Mouse (Mus musculus): ENCODE measurements around the gene Tlx3.

Tlx3 gene

DNA sequence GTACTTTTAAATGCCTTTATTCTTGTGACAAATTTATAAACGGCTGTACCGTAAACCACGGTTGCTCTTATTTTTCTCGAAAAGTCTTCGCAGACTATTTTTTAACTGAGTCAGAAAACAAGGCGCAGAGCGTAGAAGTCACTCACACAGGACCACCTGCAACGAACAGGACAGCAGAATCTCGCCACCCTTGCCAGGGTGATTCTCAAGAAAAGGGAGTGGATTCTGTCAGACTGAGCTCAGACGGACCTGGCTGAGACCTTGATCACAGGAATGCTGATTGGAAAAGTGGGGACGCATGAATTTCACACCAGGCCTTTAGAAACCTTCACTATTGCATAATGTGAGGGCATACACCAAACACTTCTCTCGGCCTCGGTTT is 6.3 kb downstream of the Tlx3 start:
- DNase-seq: no peak

DNA sequence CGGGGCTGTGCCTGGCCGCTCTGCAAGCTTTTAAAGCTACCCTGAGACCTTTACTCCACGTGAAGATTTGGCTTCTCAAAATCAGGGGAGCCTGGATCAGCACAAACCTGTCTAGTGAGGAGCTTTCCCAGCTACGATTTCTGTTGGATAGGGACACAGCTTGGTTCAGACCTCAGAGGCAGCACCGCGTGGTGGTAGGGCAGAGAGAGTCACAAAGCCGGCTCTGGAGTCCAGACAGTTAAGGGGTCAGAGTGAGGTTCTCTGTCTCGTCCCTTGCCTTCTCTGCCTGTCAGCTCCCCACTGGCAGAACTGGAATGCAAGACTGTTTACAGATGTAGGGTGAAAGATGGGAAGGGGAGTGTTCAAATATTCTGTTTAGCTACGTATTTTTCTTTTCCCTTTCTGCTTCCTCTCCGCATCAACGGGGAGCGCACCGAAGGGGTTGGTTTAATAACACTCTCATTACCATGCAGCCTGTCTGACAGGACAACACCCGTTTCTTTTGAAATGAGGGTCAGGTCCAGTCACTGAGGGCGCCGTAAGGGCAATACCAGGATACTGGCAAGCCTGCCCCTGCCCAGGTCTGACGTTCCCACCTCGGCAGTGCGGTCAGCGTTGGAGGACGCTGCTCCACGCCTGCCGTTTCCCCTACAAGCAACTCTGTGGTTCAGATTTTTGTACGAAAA is 6.8 kb downstream of the Tlx3 start:
- DNase-seq: no peak

DNA sequence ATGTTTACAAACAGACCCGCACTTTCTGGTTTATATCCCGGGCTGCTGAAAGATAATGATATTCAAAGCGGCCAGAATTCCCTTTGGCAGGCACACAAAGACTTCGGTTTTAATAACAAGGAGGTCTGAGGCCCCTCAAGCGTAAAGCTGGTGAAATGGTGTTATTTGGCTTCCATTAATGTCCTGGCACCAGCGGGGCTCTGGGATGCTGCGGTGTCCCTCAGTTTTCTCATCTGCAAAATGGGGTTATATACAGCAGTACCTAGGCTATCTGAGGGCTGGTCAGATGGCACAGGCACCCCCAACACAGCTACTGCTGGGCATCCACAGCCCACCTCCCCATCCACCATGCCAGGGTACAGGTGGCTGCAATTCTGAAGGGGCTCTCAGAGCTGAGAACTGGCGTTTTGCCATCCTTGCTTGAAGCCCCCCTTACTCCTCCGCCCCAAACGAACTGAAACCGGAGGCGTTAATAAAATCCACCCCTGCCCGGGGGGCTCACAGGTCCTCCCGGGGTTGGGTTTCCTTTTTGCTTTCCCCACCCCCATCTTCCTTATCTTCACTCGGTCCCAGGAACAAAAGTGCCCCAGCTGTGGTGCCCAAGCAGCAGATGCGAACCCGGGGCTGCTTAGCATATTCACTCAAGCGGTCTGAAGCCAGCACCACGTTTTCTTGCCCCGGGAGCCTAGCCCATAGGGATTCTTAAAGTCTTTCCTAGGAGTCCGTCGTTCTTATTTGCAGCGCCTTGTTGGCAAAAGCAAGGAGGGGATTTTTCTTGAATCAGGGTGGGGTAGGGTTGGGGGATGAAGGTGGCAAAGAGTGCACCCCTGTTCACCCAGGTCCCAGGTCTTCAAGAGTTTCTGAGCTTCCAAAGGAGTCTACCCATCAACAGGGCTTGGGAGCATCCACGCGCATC is 7.6 kb downstream of the Tlx3 start:
- DNase-seq: no peak

DNA sequence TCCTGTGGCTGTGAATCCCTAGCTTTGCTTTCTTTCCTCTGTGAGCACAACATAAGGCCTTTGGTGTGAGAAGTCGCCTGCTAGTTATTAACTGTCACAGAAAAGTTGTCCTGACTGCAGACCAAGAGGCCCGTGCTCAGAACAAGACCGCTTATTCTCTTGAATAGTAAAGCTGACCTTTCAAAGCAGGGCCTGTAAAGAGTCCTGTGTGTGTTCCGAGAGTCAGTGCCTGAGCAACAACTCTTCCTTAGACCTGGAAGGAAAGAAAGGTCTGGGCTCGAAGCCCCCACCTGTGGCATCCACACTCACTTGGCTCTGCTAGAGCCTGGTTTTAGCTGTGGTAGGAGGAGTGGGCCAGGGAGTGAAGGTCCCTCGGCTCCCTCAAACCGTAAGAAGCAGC is 8.3 kb downstream of the Tlx3 start:
- no peak for DNase-seq

DNA sequence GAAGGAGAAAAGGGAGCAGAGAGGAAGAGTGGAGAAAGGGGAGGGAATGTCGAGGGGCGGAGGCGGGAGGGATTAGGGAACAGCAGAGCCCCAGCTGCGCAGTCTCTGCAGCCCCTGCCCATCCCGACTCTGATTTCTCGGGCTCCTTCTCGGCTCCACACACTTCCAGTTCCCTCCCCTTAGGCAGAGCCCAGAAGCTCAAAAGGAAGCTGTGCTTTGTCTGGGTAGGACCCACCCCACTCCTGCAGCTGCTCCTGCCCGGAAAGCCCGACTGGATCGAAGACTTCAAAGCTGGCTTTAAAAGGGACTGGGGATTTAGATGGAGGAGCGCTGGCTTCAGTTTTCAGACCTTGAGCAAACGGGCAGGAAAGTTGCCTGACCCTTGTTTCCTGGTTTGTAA is 9.7 kb downstream of the Tlx3 start:
- no peak for DNase-seq

DNA sequence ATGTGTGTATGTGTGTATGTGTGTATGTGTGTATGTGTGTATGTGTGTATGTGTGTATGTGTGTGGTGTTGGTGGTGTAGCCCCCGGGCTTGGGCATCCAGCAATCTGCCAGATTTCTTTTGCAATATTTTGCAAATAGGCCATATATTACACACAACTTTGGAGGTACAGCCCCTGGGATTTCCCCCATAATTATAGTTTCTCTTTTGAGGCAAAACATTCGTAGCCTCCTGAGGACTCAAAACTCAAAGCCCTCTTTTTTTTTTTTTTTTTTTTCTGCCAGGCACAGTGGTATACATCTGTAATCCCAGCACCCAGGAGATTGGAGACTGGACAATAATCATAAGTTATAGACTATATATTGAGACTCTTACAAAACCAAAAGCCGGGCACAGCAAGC is 21.6 kb downstream of the Tlx3 start:
- no peak for DNase-seq

DNA sequence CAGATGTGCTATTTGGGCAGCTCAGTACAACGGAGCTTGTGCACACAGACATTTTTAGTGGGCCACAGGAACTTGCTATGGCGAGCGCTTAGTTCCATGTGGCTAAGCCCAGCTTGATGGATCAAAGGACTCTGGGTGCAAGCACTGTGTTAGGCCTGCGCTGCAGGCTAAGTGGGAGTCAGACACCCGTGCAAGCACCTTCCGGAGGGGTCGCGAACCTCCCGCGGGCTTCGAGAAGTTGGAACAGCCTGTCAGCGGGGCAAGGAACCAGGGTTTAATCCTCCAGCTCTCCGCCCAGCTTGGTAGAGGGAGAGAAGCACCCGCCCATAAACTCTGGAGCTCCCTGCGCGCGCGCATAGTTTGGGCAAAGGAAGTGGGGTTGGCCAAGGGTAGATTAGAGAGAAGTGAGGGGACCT is 22.7 kb downstream of the Tlx3 start:
- DNase-seq: no peak

DNA sequence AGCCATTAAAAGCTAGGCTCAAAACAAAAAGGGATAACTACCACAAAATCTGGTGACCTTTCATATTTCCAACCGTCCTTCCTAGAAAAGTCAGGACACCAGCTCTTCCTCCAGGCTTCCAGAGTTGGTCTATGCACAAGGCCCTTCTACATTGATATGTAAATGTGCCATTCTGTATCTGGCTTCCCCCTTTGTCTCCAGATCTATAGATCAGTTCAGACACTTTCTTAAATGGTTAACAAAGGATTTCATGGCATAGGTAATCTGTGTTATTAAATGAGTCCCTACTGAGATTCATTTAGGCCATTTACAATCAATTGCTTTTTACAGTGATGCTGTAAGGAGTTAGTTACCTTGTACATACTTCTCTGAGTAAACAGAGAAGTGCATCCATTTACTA is 23.6 kb downstream of the Tlx3 start:
- DNase-seq: no peak

DNA sequence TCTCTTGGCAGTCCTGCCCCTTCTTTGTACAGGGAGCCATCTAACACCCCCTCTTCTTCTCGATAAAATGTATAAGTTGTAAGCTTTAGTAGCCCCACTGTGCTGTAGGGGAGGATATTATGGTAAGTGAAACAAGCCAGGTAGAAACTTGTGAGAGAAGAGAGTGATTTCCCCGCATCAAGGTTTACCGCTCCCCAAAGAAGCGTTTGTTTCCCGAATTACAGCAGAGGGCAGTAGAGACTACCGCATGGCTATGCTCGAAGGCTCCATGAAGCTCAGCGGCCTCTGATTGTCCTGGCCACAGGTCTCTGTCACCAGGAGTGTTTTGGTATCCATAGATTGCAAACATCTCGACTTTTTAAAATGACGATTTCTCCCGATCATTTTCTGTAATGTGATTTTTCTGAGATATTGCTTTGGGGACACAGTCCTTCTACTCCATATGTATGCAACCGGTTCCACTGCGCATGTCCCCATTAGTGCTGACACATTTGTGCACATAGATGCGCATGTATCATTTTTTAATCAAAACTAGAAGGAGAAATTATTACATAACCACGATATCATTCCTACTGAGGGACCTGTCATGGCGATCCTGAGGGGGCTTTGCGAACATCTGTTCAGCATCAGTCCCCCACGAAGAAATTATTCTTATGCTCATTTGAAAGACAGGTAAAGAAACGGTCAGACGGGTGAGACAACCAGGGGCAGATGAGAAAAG is 26.7 kb downstream of the Tlx3 start:
- DNase-seq: peak; percentile 18

DNA sequence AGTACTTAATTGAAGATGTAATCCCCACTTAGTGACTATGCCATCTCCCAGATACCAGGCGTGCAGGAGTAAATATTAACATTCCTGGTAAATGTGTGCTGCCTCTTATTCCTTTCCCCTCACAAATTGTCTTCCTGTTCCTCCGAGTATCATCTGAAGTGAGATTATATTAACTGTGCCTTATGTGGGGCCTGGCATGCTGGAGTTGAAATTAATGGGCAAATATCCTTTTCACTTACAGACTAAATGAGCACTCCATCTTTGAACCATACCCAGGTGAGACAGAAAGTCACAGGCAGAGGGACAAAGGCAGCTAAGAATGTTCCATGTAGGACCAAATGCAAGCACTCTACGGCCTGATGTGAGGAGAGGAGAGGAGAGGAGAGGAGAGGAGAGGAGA is 27.6 kb downstream of the Tlx3 start:
- no peak for DNase-seq

DNA sequence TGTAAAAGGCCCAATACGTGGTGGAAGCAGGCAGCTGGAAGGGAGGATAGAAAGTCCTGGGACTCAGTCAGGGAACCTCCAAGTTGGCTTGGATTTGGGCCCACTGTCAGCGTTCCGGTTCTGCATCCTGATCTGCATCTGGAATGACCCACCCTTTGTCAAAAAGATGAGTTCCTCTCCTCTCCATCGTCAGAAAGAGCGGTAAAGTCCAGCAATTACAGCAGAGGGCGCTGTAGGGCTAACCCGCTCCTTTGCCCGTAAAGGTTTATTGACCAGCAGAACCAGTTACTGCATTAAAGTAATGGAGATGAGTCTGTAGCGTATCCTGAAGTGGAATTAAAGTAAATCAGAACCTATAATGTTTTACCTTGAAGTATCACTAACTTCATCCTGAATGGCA is 32.9 kb downstream of the Tlx3 start:
- DNase-seq: peak; percentile 54

DNA sequence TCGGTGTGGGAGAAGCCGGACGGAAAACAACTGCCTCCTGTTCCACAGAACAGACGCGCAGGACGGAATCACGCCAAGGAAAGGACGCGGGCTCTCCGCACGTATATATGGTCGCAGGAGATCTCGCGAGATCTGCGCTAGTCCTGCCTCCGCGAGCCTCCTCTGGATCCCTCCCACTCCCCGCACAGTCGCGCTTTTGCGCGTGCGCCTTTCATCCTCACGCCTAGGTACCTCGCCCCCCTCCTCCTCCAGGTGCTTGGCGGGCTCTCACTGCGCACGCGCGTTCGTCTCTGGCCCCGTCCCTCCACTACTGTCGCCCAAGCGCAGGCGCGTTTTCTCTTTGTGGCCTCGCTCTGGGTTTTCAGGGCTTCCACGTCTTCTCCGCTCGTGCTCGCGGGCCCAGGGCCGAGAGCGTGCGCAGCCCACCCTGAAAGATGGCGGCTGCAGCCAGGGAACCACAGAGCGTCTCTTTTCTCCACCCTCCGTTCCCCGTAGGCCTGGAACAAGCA is 40.3 kb downstream of the Tlx3 start, which contains the start of gene Npm1:
Gene Npm1 (minus strand): TSS at position 209 of the 509 bp plus-strand sequence.
- peak; percentile 99 for DNase-seq

DNA sequence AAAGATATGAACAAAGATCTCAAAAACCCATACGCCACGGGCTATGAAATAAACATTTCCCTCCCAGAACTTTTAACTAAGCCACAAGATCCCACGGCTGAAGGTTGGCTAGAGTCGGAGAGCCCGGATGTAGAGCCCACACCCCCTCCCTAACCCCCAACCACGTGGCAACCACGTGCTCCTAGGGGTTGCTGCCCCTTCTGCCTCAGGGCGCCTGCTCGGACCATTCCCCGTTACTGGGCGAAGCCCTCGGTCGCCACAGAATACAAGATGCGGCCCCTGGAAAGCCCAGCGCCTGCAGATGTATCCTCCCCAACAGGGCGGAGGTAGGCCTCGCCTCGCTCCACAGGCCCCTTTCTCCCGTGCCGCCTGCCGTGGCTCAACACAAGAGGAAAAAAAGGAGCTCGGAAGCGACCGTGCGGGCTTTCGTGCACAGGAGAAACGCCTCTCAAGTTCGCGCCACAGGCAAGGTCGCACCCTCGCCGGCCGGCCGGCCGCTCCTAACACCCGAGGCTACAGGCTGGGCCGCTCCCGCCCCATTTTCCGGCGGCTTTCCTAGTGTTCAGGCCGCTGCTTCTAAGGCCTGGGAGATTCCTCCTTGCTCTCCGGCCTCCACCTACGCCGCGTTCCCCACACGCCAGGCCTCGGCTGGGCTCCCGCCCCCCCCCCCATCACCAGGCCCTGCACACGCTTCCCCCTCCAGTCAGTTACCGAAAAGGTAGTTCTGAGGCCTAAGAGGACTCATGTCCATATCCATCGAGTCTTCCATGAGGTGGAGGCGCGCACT is 41.0 kb downstream of the Tlx3 start:
- peak; percentile 77 for DNase-seq

DNA sequence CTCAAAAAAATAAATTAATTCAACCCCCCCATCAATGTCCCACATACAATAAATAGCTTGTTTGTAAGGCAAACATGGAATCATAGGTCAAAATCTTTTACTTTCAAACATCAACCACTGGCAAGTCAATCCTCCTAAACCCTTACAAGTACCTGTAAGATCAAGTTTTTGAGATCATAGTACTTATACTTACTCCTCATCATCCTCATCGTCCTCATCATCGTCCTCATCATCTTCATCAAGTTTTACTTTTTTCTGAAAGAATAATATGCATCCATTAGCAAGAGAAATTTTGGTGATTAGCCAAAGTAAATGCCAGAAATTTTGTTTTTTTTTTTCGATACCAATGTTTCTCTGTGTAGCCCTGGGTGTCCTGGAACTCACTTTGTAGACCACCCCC is 43.6 kb downstream of the Tlx3 start:
- DNase-seq: no peak

DNA sequence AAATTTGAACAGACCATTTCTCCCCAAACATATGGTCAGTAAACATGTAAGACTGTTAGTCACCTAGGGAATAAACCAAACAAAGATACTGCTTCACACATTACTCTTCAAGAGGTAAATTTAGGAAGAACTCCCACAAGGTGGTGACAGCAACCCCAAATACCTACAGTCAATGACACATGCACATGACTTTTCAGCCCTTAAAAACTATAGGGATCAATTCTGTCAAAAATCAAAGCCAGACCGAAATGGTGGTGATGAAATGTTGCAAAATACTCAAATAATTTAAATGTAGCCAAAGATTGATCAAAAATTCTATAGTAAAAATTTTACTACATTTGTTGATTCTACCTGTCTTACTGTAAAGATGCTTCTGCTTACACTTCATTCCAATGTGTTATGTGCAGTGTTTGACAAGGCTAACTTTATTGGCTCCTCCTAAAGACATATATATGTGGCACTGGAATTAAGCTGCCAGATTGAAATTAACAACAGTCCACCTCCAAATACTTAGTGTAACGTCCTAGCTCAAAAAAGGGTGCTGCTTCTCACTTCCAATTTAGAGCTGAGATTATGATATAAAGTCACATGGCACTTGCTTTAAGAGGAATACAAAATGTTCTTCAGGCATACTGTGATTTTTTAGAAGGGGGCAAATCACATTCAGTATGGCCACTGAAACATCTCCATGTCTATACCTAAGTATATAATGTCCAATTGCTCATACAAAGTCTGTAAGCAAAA is 45.8 kb downstream of the Tlx3 start:
- no peak for DNase-seq

DNA sequence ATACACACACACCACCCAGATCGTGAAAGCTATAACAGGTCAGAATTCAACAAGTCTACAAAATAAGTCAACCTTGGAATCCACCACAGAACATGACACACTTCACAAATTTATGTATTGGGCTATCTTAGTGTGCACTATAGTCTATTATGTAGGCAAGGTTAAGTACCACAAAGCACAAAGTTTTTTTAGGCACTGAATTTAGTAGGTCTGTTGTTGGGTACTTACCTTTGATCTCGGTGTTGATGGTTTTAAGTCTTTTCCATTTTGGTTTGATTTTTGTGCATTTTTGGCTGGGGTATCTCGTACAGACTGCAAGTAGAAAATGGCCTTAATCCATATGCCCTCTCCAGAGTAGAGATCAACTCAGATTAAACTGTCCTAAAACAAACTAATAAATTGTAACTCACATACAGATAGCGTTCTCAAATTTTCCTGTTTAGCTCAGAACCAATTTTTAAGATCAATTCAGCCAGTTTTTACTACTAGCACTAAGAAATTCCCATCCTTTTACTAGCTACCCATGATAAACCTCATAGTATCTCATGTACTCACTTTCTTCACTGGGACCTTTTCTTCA is 46.9 kb downstream of the Tlx3 start:
- DNase-seq: no peak

DNA sequence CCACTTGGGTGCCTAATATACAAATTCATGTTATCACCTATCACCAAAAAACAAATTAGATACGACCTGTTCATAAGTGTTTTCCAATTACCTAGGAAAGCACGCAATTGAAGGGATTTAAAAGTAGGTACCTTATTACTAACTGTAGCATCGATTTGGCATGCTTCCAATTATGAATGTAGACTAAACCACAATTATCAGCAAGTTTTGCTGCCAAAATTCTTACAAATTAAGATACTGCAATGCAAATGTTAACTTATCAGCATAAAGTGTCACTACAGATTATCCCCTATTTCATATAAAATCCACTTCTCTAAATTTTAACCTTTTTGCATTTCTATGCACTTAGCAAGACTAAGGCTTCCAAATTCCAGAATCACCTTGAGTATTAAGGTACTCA is 48.9 kb downstream of the Tlx3 start:
- DNase-seq: no peak

DNA sequence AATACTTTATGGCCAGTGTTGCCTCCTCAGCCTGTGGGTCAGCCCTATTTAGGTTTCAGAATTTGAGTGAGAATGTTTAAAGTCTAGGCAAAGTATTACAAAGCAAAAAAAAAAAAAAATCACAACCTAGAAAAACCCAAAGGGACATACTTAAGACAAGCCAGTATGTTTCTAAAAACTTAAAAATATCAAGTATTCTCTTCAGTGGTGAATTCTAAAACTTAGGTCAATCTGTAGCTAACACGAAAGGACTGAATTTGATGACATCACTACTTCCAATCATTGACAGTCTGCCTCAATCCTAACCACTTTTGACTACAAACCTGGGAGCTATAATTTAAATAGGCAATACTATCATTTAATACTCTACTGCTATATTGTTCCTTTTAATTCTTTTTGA is 50.4 kb downstream of the Tlx3 start:
- DNase-seq: no peak

DNA sequence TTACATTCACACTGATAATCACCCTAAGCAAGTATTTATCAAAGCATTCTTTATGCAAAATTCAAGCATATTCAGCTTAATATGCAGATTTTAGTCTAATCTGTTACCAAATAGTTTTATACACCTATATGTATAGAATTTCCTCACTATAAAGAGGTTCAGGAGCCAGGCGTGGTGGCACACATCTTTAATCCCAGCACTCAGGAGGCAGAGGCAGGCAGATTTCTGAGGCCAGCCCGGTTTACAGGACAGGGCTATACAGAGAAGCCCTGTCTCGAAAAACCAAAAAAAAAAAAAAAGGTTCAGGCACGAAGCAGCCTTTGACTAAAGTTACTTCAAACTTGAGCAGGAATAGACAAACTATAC is 51.6 kb downstream of the Tlx3 start:
- no peak for DNase-seq

DNA sequence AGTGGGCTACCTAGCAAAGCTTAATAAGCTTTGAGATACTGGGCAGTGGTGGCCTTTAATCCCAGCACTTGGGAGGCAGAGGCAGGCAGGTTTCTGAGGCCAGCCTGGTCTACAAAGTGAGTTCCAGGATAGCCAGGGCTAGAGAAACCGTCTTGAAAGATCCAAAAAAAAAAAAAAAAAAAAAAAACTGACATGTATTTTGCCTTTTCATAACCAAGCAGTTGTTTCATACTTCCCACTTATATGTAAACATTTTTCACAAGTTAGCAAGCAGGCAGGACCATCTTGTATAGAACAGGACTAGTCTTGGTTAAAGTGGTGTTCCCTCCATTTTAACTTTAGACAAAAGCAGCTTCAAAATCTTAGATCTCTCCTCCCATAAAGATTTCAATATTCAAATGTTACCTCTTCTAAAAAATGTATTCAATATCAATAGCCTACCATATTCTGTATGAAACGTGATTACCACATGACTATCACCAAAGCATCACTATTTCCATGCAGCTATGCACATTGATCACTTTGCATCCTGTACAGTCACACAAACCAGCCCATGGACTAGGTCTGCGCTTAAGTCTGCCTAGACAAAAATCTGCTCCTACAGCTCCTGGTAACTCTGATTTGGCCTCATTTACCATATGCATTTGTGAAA is 52.1 kb downstream of the Tlx3 start:
- no peak for DNase-seq
